Mouse (Mus musculus) testis, adult 2 months (tissue): ENCODE results near the gene Oasl2.

Experiments
- CTCF ChIP-seq: fragments of 200-500 bp; IDR thresholded peaks from 2 replicates; pipeline ENCODE4 v1.5.1; 2012; ENCODE audit warnings: low read depth, mild to moderate bottlenecking, inconsistent platforms, low read length, moderate library complexity; ENCODE audit not compliant: control insufficient read depth, insufficient read depth, insufficient replicate concordance
- POLR2A ChIP-seq: fragments of 200-500 bp; IDR thresholded peaks from 2 replicates; pipeline ENCODE4 v1.6.1; 2012; ENCODE audit warnings: low read depth, mild to moderate bottlenecking, inconsistent platforms, low read length, moderate library complexity; ENCODE audit not compliant: control insufficient read depth

DNA sequence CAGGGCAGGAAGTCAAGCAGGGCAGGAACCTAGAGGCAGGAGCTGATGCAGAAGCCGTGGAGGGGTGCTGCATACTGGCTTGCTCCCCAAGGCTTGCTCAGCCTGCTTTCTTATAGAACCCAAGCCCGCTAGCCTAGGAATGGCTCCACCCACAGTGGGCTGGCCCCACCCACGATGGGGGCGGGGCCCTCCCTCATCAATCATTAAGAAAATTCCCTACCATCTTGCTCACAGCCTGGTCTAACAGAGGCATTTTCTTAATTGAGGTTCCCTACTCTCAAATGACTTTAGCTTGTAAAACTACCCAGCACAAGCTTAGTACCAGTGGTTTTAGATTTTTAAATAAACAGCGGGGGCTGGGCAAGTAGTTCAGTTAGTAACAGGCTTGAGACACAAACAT lies 34.9 kb downstream of the Oasl2 start:
- no peak for TF ChIP-seq CTCF
- TF ChIP-seq POLR2A, result no peak
